Mouse (Mus musculus): Measurements from ENCODE around the gene C9. TPM values are rescaled to one million over a fixed set of nuclear protein-coding genes. Genes with fewer than 3 reads are reported as not detected.

The C9 gene
- total RNA-seq, 1 experiment = not detected

GRCm38 (mm10) chr15:6469384-6469783, 24.3 kb downstream of the C9 start:
- Histone ChIP-seq H3K27ac (ENCODE audit: insufficient read depth, low read depth, low read length, poor library complexity, severe bottlenecking) (no peak overlapping the region), H3K36me3 (ENCODE audit: control insufficient read depth, insufficient read depth, low read length, poor library complexity, severe bottlenecking) (no peaks in the 10 kb centered on the region; the same call in 1 of the 2 replicates), H3K9me3 (ENCODE audit: control insufficient read depth, insufficient read depth, low read depth, low read length) (no peaks in the 10 kb centered on the region), H3K4me1 (ENCODE audit: control insufficient read depth in 2 of 2, insufficient read depth in 2 of 2, low read length in 2 of 2, poor library complexity in 1 of 2) (no peaks in the 10 kb centered on the region), H3K9ac (ENCODE audit: insufficient read depth, low read depth, low read length, poor library complexity, severe bottlenecking) (no peak overlapping the region), H3K4me3 (ENCODE audit: insufficient read depth in 1 of 2, low read depth in 1 of 2, low read length in 2 of 2, poor library complexity in 1 of 2, severe bottlenecking in 1 of 2) (no peak overlapping the region)
- DNase-seq (ENCODE audit: low read depth, low spot score) = no peak
- in situ Hi-C loops (cut with MboI; ENCODE audit: low sequenced_read_pairs in 2 of 2, unreplicated experiment in 2 of 2) = no loop called here
- TF ChIP-seq ZC3H11A (IDR thresholded peaks at IDR 0.05; ENCODE audit: borderline replicate concordance, low read depth, low read length) (no peak), HCFC1 (IDR thresholded peaks at IDR 0.05; ENCODE audit: borderline replicate concordance, insufficient read depth, low read length) (no peak), CHD2 (IDR thresholded peaks at IDR 0.05; ENCODE audit: low read depth, low read length) (no peak), MAFK (IDR thresholded peaks at IDR 0.05; ENCODE audit: insufficient read depth, low read depth, low read length) (no peak), ZNF384 (IDR thresholded peaks at IDR 0.05; ENCODE audit: low read depth, low read length) (no peak)

- H3K36me3 ChIP-seq (ENCODE audit: control insufficient read depth, insufficient read depth, low read length, poor library complexity, severe bottlenecking) = no peaks in the 10 kb centered on the region
- H3K4me3 ChIP-seq (ENCODE audit: insufficient read depth in 1 of 2, low read depth in 1 of 2, low read length in 2 of 2, poor library complexity in 1 of 2, severe bottlenecking in 1 of 2) = no peak overlapping the region
- no peak for TF ChIP-seq HCFC1 (IDR thresholded peaks at IDR 0.05; ENCODE audit: borderline replicate concordance, insufficient read depth, low read length)
- TF ChIP-seq ZC3H11A (IDR thresholded peaks at IDR 0.05; ENCODE audit: borderline replicate concordance, low read depth, low read length) = no peak
- no peak for TF ChIP-seq MAFK (IDR thresholded peaks at IDR 0.05; ENCODE audit: insufficient read depth, low read depth, low read length)
- TF ChIP-seq ZNF384 (IDR thresholded peaks at IDR 0.05; ENCODE audit: low read depth, low read length) = no peak
- TF ChIP-seq CHD2 (IDR thresholded peaks at IDR 0.05; ENCODE audit: low read depth, low read length) = no peak
- H3K27ac ChIP-seq (ENCODE audit: insufficient read depth, low read depth, low read length, poor library complexity, severe bottlenecking) = no peak overlapping the region
- DNase-seq (ENCODE audit: low read depth, low spot score) = no peak
- no peak overlapping the region for H3K9ac ChIP-seq (ENCODE audit: insufficient read depth, low read depth, low read length, poor library complexity, severe bottlenecking)
- no peaks in the 10 kb centered on the region for H3K4me1 ChIP-seq (ENCODE audit: control insufficient read depth in 2 of 2, insufficient read depth in 2 of 2, low read length in 2 of 2, poor library complexity in 1 of 2)
- H3K9me3 ChIP-seq (ENCODE audit: control insufficient read depth, insufficient read depth, low read depth, low read length) = no peaks in the 10 kb centered on the region
- in situ Hi-C loops (cut with MboI; ENCODE audit: low sequenced_read_pairs in 2 of 2, unreplicated experiment in 2 of 2) = no loop called here
Observed at GRCm38 (mm10) chr15:6483561-6483960, 38.4 kb downstream of the C9 start.

GRCm38 (mm10) chr15:6492386-6492785, 47.3 kb downstream of the C9 start:
- in situ Hi-C loops (cut with MboI; ENCODE audit: low sequenced_read_pairs in 2 of 2, unreplicated experiment in 2 of 2) = no loop called here
- TF ChIP-seq CHD2 (IDR thresholded peaks at IDR 0.05; ENCODE audit: low read depth, low read length) = no peak

GRCm38 (mm10) chr15:6498396-6499070, 53.4 kb downstream of the C9 start:
- H3K27ac ChIP-seq (ENCODE audit: insufficient read depth, low read depth, low read length, poor library complexity, severe bottlenecking) = no peak overlapping the region
- H3K4me1 ChIP-seq (ENCODE audit: control insufficient read depth in 2 of 2, insufficient read depth in 2 of 2, low read length in 2 of 2, poor library complexity in 1 of 2) = no peaks in the 10 kb centered on the region
- no peaks in the 10 kb centered on the region for H3K9me3 ChIP-seq (ENCODE audit: control insufficient read depth, insufficient read depth, low read depth, low read length)
- in situ Hi-C loops (cut with MboI; ENCODE audit: low sequenced_read_pairs in 2 of 2, unreplicated experiment in 2 of 2) = no loop called here
- H3K36me3 ChIP-seq (ENCODE audit: control insufficient read depth, insufficient read depth, low read length, poor library complexity, severe bottlenecking) = no peaks in the 10 kb centered on the region
- no peak for TF ChIP-seq ZC3H11A (IDR thresholded peaks at IDR 0.05; ENCODE audit: borderline replicate concordance, low read depth, low read length)
- no peak for TF ChIP-seq CHD2 (IDR thresholded peaks at IDR 0.05; ENCODE audit: low read depth, low read length)
- no peak for TF ChIP-seq MAFK (IDR thresholded peaks at IDR 0.05; ENCODE audit: insufficient read depth, low read depth, low read length)
- no peak for TF ChIP-seq HCFC1 (IDR thresholded peaks at IDR 0.05; ENCODE audit: borderline replicate concordance, insufficient read depth, low read length)
- no peak for TF ChIP-seq ZNF384 (IDR thresholded peaks at IDR 0.05; ENCODE audit: low read depth, low read length)
- no peak for DNase-seq (ENCODE audit: low read depth, low spot score)
- no peak overlapping the region for H3K4me3 ChIP-seq (ENCODE audit: insufficient read depth in 1 of 2, low read depth in 1 of 2, low read length in 2 of 2, poor library complexity in 1 of 2, severe bottlenecking in 1 of 2)
- no peak overlapping the region for H3K9ac ChIP-seq (ENCODE audit: insufficient read depth, low read depth, low read length, poor library complexity, severe bottlenecking)

More at GRCm38 (mm10) chr15:6492386-6492785, 47.3 kb downstream of the C9 start:
- DNase-seq (ENCODE audit: low read depth, low spot score) = no peak
- Histone ChIP-seq H3K36me3 (ENCODE audit: control insufficient read depth, insufficient read depth, low read length, poor library complexity, severe bottlenecking) (no peaks in the 10 kb centered on the region), H3K9ac (ENCODE audit: insufficient read depth, low read depth, low read length, poor library complexity, severe bottlenecking) (no peak overlapping the region), H3K9me3 (ENCODE audit: control insufficient read depth, insufficient read depth, low read depth, low read length) (no peaks in the 10 kb centered on the region), H3K4me3 (ENCODE audit: insufficient read depth in 1 of 2, low read depth in 1 of 2, low read length in 2 of 2, poor library complexity in 1 of 2, severe bottlenecking in 1 of 2) (no peak overlapping the region), H3K27ac (ENCODE audit: insufficient read depth, low read depth, low read length, poor library complexity, severe bottlenecking) (no peak overlapping the region), H3K4me1 (ENCODE audit: control insufficient read depth in 2 of 2, insufficient read depth in 2 of 2, low read length in 2 of 2, poor library complexity in 1 of 2) (no peaks in the 10 kb centered on the region)

GRCm38 (mm10) chr15:6500787-6501186, 55.7 kb downstream of the C9 start:
- TF ChIP-seq ZC3H11A (IDR thresholded peaks at IDR 0.05; ENCODE audit: borderline replicate concordance, low read depth, low read length) (no peak), CHD2 (IDR thresholded peaks at IDR 0.05; ENCODE audit: low read depth, low read length) (no peak), ZNF384 (IDR thresholded peaks at IDR 0.05; ENCODE audit: low read depth, low read length) (no peak), MAFK (IDR thresholded peaks at IDR 0.05; ENCODE audit: insufficient read depth, low read depth, low read length) (no peak), HCFC1 (IDR thresholded peaks at IDR 0.05; ENCODE audit: borderline replicate concordance, insufficient read depth, low read length) (no peak)
- in situ Hi-C loops (cut with MboI; ENCODE audit: low sequenced_read_pairs in 2 of 2, unreplicated experiment in 2 of 2) = no loop called here
- DNase-seq (ENCODE audit: low read depth, low spot score) = no peak

More at GRCm38 (mm10) chr15:6500787-6501186, 55.7 kb downstream of the C9 start:
- Histone ChIP-seq H3K4me1 (ENCODE audit: control insufficient read depth in 2 of 2, insufficient read depth in 2 of 2, low read length in 2 of 2, poor library complexity in 1 of 2) (no peaks in the 10 kb centered on the region), H3K36me3 (ENCODE audit: control insufficient read depth, insufficient read depth, low read length, poor library complexity, severe bottlenecking) (no peaks in the 10 kb centered on the region), H3K9ac (ENCODE audit: insufficient read depth, low read depth, low read length, poor library complexity, severe bottlenecking) (no peak overlapping the region), H3K9me3 (ENCODE audit: control insufficient read depth, insufficient read depth, low read depth, low read length) (no peaks in the 10 kb centered on the region), H3K4me3 (ENCODE audit: insufficient read depth in 1 of 2, low read depth in 1 of 2, low read length in 2 of 2, poor library complexity in 1 of 2, severe bottlenecking in 1 of 2) (no peak overlapping the region), H3K27ac (ENCODE audit: insufficient read depth, low read depth, low read length, poor library complexity, severe bottlenecking) (no peak overlapping the region)
